Mouse (Mus musculus) mouse embryonic stem cell (cell line): ENCODE data around the gene Thbs1.

ENCODE experiments used
- in situ Hi-C, 2 experiments: fragments of 300-500 bp; cut with MboI; formaldehyde crosslinking; loops; 1 replicate in 1 of 2; 3 replicates in 1 of 2; pipeline ENCODE4 v1.14.3; 2019 to 2020; ENCODE audit warnings: low sequenced_read_pairs in 2 of 2, low pct_unique_long_range_greater_than_20kb in 1 of 2, mixed read lengths in 1 of 2; ENCODE audit not compliant: unreplicated experiment in 1 of 2

The Thbs1 gene

DNA sequence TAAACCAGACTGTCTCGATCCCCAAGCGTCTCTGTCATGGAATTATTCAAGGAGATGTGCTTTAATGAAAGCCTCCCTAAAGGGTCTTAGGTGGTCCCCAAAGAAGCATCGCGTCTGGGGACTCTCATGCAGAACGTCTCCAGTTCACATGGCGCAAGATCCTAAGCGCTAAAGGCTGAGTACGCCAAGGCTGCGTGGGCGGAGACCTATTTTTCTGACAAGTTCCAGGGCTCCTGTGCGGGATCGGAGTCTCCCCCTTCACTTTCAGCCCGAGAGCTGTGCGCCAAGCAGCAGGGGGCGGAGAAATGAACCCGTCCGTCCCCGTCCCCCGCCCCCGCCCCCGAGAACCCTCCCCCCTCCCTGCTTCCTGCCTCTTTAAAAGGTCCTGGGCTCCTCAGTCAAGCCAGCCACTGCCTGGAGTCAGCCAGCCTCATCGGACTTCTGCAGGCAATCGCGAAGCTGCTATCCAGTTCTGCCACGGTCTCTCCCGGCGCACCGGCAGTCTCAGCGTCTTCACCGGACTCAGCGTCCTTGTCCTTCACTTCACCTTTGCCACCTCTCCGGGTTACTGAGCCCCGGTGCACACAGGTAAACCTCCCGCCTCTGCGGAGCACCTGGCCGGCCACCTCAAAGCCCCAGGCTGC lies at the start of gene Thbs1:
TSS of gene Thbs1 (plus strand) at position 389 of the 644 bp plus-strand sequence.
- in situ Hi-C loops = loop anchor here (10.0 to 25.0 kb wide), 5 partner anchors 126 to 574 kb away; no protein-coding TSS in a partner anchor

DNA sequence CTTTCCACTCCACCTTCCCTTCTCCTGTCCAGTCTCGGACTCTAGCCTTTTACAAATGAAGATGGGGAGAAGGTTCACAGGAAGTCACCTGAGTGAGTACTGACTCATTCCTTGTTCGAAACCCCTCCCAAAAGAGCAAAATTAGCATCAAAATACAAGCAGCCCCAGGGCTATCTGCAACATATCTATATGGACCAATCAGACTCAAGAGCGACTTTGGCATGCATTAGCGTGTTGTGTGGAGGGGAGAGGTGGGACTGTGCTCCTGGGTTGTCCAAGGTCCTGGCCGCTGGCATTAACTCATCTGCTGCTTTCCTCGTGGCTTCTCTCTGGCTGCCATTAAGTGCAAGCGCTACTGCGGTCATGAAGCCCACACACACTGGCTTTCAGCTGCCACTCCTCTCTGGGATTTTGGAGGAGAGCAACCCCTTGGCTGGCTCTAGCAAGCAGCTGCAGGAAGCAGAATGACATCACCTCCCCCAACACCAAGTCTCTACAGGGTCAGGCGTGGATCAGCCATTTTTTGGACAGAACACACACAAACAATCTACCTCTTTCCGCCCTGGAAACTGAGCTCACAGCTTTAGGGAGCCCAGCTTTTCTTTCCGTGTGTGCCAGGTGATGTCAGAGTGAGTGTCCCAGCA lies 47.4 kb upstream of the Thbs1 start:
- in situ Hi-C loops = no loop called here

DNA sequence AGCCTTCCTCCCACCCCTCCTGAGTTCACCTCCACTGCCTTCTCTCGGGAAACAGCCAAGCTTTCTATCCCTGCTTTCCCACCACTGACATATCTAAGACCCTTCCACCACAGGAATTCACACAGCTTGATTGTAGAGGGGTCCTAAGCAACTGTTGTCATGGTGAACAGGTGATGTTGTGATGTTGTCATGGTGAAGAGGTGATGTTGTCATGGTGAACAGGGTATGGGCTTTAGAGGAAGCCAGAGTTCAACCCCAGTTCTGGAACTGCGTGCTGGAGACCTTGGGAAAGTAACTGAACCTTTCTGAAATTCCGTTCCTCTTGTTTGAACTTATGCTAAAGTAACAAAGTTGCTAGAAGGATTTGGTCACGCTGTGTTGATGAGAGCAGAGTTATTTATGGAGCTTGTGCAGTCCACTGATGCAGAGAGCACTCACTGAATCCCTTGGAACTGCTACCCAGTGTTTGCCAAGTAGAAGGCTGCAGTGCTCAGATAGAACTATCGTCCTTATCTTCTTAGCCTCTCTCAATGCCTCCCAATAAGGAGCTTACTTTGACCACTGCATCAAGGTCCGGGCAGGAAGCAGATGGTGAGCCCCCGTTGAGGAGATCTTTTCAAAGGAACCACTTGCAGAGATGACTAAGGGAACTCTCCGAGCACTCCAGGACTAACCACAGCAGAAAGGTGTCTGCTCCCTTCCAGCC lies 45.5 kb upstream of the Thbs1 start:
- in situ Hi-C loops = no loop called here

DNA sequence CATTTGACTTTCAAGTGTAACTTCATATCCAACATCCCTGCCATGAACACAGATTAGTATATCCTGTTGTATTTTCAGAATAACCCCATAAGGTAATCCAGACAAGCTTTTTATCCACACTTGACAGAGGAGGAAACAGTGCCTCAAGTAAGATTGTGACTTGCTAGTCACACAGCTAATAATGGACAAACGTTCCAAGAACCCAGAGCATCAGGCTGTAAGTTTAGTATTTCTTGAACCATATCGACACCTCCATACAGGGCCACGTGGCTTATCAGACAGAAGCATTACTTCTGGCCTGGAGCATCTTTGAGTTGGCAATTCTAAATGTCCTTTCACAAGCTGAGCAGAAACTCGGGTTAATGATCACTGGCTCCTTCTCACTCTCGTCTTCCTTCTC lies 41.7 kb upstream of the Thbs1 start:
- in situ Hi-C loops = no loop called here

DNA sequence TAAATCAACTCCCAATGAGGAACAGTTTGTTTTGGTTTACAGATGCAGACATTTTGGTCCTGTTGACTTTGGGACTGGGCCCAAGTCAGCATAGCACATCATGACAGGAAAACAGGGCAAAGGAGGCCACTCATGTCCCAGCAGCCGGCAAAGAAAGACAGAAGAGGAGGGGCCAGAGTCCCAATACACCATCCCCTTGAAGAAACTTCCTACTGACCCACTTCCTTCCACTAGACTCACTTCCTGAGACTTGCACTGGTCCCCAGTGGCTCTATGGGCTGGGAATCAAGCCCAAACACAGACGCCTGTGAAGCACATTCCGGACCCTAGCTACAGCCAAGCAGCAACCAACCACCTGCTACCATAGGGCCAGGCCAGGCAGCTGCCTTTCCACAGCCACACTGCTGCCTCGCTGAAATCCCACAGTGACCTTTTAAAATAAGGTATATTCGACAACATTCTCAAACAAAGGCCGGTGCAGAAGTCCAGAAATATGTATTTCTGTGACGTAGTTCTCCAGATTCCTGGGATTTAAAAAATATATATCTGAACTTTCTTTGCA lies 38.8 kb upstream of the Thbs1 start:
- in situ Hi-C loops = no loop called here

GRCm38 (mm10) chr2:118074030-118074429 lies 37.6 kb upstream of the Thbs1 start:
- in situ Hi-C loops = no loop called here

DNA sequence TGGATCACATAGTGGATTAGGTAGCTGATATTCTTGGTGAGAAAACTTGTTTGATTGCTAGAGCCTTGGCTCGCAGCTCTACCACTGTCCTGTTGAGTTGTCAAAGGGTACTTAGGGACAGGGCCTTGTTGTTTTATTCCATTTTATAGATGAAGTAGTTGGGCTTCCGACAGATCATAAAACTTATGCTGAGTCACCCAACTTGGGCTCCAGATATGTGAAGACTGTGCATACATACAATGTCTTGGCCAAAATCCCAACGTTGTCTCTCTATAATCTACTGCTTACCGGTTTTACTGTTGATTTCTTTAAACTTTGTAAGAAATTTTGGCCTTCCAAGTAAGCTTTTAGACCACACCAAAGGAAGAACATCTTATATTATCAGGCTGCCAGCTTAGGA lies 36.5 kb upstream of the Thbs1 start:
- in situ Hi-C loops = no loop called here

DNA sequence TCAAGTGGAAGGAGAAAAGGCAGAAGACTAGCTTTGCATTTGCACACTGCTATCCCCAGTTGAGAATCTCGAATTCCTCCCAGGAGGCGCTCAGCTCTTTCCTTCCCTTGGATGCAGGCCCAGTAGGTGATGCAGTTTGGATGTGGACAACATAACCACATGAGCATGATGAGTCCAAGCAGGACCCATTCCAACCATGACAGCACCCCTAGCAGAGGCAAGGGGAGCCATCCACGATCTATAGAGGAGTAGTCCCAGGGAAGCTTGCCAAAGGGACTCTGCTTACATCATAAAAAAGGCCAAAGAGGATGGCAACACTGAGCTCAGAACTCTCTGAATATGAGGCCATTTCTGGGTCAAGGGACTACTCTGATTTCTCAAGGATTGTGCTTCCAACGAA lies 32.5 kb upstream of the Thbs1 start:
- in situ Hi-C loops = no loop called here

GRCm38 (mm10) chr2:118081581-118081980 lies 30.1 kb upstream of the Thbs1 start:
- in situ Hi-C loops = no loop called here

GRCm38 (mm10) chr2:118083652-118084051 lies 28.0 kb upstream of the Thbs1 start:
- in situ Hi-C loops = no loop called here

GRCm38 (mm10) chr2:118084693-118085092 lies 27.0 kb upstream of the Thbs1 start:
- in situ Hi-C loops = no loop called here

- in situ Hi-C loops = no loop called here
Observed at GRCm38 (mm10) chr2:118085647-118086046, 26.0 kb upstream of the Thbs1 start.

DNA sequence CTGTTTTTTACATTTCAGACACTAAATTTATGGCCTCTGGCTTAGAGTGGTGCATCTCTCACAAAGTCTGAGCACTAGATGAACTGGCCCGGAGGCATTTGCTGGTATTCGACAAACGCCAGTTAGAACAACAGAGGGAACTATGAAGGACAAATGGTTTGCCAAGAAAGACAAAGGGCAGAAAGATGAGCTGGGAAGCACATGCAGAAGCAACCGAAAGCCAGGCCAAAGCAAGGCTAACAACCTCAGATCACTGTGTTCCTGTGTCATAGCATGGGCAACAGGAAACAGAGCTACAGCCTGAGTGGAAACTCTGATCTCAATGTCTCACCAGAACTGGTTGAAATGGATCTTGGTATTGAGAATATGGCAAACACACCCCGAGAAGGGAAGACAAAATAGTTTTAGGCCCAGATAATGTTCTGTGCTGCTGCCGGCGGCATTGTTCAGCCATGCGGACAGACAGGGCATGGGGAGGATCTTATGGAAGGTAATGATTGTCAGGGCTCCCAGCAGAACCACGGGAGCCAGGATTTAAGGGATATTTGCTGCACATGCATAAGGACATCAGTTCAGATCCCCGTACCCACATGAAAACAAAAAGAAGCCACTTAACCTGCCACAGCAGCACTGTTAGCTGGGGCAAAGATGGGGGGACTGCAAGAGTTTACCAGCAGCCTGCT lies 24.5 kb upstream of the Thbs1 start:
- in situ Hi-C loops = no loop called here

- in situ Hi-C loops = no loop called here
Observed at GRCm38 (mm10) chr2:118091226-118091625, 20.4 kb upstream of the Thbs1 start.

GRCm38 (mm10) chr2:118099104-118099503 lies 12.6 kb upstream of the Thbs1 start:
- in situ Hi-C loops = no loop called here

DNA sequence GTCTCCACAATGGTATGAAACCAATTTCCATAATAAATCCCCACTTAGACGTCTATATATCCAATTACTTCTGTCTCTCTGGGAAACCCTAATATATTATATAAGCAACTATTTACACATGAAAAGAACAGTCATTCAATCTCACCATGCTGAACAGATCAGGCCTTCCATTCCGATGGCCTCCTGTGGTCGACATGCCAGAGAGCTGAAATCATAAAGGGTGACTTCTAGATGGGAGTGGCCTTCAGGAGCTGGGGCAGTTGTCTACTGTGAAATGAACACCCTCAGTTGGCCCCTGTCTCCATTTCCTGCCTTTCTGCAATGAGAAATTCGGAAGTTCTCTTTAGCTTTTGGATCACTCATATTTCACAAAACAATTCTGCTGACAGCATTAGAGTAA lies 9.5 kb upstream of the Thbs1 start:
- in situ Hi-C loops = loop anchor here in 1 of 2 experiments (25.0 kb wide), 4 partner anchors 135 to 565 kb away; no protein-coding TSS in a partner anchor

- in situ Hi-C loops = loop anchor here (10.0 to 25.0 kb wide), 5 partner anchors 127 to 573 kb away; no protein-coding TSS in a partner anchor
Observed at GRCm38 (mm10) chr2:118110225-118110915, 1.3 kb upstream of the Thbs1 start.

DNA sequence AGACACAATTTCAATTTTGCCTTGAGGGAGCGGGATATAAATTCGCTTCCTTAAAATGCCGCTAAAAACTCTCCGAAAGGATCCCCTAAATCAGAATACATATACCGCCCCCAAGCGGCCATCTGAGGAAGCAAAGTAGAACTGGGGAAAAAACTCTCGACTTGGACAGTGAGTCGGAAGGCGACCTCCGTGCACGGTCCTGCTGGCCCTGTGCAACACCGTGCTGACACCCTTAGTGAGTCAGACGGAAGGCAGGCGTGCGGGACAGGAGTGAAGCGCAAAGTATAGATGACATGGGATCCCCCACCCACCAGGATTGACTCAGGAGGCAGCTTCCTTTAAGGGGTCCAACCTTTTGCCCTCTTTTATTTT lies 574 bp upstream of the Thbs1 start:
- in situ Hi-C loops = loop anchor here (10.0 to 25.0 kb wide), 5 partner anchors 126 to 574 kb away; no protein-coding TSS in a partner anchor
